Mouse (Mus musculus): ENCODE data around the gene Kat2a. TPM values are rescaled to one million over a fixed set of nuclear protein-coding genes. Genes with fewer than 3 reads are reported as not detected.

Kat2a gene
- polyA plus RNA-seq, 2 experiments = 12.7 to 13.0 TPM

DNA sequence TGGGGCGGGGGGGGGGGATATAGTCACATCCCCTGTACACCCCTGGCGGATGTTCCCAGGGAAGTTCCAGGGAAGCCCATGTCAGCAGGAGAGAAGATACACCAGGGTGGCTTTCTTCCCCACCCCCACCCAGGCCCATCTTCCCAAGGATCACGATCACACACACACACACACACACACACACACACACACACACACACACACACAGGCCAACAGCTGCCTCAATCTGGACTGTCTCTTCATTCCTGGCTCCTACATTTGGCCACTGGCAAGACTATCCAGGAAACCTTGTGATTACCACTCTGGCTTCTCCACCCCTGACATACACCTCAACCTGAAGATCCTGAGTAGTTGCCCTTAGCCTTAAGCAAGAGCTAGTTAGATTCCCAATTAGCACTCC, 26.9 kb downstream of the Kat2a start:
- Histone ChIP-seq H3K4me3 (ENCODE audit: insufficient read depth in 1 of 2, low read depth in 2 of 2, low read length in 2 of 2) (no peak overlapping the region), H3K9me3 (ENCODE audit: control insufficient read depth, low read length) (no peaks in the 10 kb centered on the region), H3K4me1 (replicated peaks; ENCODE audit: control insufficient read depth in 2 of 2, insufficient read depth in 2 of 2, low read length in 1 of 2) (no peaks in the 10 kb centered on the region), H3K27ac (no peak overlapping the region), H3K9ac (replicated peaks) (no peak overlapping the region), H3K27me3 (ENCODE audit: control insufficient read depth, insufficient read depth, low read length) (no peaks in the 10 kb centered on the region; the same call in 1 of the 2 replicates), H3K36me3 (replicated peaks; ENCODE audit: control insufficient read depth, insufficient read depth, low read depth) (no peaks in the 10 kb centered on the region), H3K4me2 (ENCODE audit: low read depth) (no peak overlapping the region)
- TF ChIP-seq CTCF (IDR thresholded peaks at IDR 0.05; ENCODE audit: low read depth) = no peak
- TF ChIP-seq EP300 (IDR thresholded peaks at IDR 0.05; ENCODE audit: low read depth) = no peak
- no peak for ATAC-seq (ENCODE audit: insufficient read depth)
- 62% methylated on average over 3 of the region's 3 CpGs for WGBS (ENCODE audit: insufficient replicate concordance)
- DNase-seq (ENCODE audit: low read depth in 3 of 3, low spot score in 3 of 3) = no peak

DNA sequence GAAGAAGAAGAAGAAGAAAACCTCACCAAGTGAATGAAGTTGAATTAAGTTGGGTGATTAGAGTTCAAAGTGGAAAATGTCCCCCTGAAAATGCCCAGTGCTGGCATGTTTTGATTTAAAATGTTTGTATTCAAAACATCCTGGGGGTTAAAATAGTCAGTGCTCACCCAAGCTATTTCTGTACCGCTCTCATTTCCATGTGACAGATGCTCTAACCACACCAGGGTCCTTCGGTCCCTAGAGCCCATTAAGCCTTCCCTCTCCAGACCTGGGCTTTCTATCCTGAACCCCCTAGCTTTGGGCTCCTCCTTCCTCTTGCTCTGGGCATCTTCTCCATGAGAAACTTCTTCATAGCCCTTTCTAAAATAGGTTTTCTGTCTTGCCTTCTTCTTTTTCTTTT, 28.2 kb downstream of the Kat2a start:
- DNase-seq (ENCODE audit: low read depth in 3 of 3, low spot score in 3 of 3) (no peak), ATAC-seq (ENCODE audit: insufficient read depth) (no peak)
- Histone ChIP-seq H3K27ac (no peak overlapping the region), H3K9ac (replicated peaks) (no peak overlapping the region), H3K4me1 (replicated peaks; ENCODE audit: control insufficient read depth in 2 of 2, insufficient read depth in 2 of 2, low read length in 1 of 2) (no peaks in the 10 kb centered on the region), H3K9me3 (ENCODE audit: control insufficient read depth, low read length) (no peaks in the 10 kb centered on the region), H3K4me2 (ENCODE audit: low read depth) (no peak overlapping the region), H3K27me3 (ENCODE audit: control insufficient read depth, insufficient read depth, low read length) (no peaks in the 10 kb centered on the region; the same call in 1 of the 2 replicates), H3K4me3 (ENCODE audit: insufficient read depth in 1 of 2, low read depth in 2 of 2, low read length in 2 of 2) (no peak overlapping the region), H3K36me3 (replicated peaks; ENCODE audit: control insufficient read depth, insufficient read depth, low read depth) (no peaks in the 10 kb centered on the region)
- WGBS (ENCODE audit: insufficient replicate concordance) = 69% methylated on average over 2 of the region's 2 CpGs
- TF ChIP-seq EP300 (IDR thresholded peaks at IDR 0.05; ENCODE audit: low read depth) = no peak
- TF ChIP-seq CTCF (IDR thresholded peaks at IDR 0.05; ENCODE audit: low read depth) = no peak

DNA sequence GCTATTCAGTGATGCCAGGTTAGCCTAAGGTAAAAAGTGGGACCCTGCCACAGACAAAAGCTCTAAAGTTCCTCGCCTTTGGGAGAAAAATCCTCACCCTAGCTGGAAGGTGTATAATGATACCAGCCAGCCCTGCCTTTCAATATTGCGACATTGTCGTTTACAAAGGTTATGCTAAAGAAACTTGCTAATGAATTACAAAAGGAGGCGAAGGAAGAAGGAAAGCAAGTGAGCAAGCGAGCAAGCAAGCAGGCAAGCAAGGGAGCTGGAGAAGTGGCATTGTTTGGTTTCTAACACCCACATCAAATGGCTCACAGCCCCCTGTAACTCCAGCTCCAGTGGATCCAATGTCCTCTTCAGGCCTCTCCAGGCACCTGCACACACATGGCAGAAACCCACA, 29.7 kb downstream of the Kat2a start:
- Histone ChIP-seq H3K4me1 (replicated peaks; ENCODE audit: control insufficient read depth in 2 of 2, insufficient read depth in 2 of 2, low read length in 1 of 2) (no peaks in the 10 kb centered on the region), H3K9ac (replicated peaks) (no peak overlapping the region), H3K9me3 (ENCODE audit: control insufficient read depth, low read length) (no peaks in the 10 kb centered on the region), H3K4me3 (ENCODE audit: insufficient read depth in 1 of 2, low read depth in 2 of 2, low read length in 2 of 2) (no peak overlapping the region), H3K27ac (no peak overlapping the region), H3K4me2 (ENCODE audit: low read depth) (no peak overlapping the region), H3K36me3 (replicated peaks; ENCODE audit: control insufficient read depth, insufficient read depth, low read depth) (no peaks in the 10 kb centered on the region), H3K27me3 (ENCODE audit: control insufficient read depth, insufficient read depth, low read length) (no peaks in the 10 kb centered on the region; the same call in 1 of the 2 replicates)
- TF ChIP-seq CTCF (IDR thresholded peaks at IDR 0.05; ENCODE audit: low read depth) = no peak
- TF ChIP-seq EP300 (IDR thresholded peaks at IDR 0.05; ENCODE audit: low read depth) = no peak
- DNase-seq (ENCODE audit: low read depth in 3 of 3, low spot score in 3 of 3) (no peak), ATAC-seq (ENCODE audit: insufficient read depth) (no peak)
- 57% methylated on average over 5 of the region's 5 CpGs for whole genome bisulfite sequencing (ENCODE audit: insufficient replicate concordance)

- 68% methylated on average over 5 of the region's 5 CpGs for WGBS (ENCODE audit: insufficient replicate concordance)
Observed at GRCm38 (mm10) chr11:100681826-100682225, 30.4 kb downstream of the Kat2a start.

DNA sequence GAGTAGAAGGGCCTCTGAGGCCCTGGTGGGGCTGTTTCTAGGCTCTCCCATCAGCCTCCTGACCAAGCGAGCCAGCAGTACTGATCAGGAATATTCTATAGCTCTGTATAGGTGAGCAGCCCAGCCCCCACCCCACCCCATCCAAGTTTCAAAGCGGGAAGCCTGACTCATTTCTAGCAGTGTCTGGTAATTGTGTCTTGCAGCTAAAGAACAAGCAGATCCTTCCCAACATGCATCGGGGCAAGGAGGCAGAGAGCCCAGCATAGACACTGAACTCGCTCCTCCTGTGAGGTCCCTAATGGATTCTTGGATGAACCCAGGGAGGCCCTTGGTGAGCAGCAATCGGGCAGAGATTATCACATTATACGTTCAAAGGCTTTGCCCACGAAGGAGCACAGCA, 34.5 kb downstream of the Kat2a start:
- TF ChIP-seq CTCF (IDR thresholded peaks at IDR 0.05; ENCODE audit: low read depth) = no peak
- TF ChIP-seq EP300 (IDR thresholded peaks at IDR 0.05; ENCODE audit: low read depth) = no peak
- H3K36me3 ChIP-seq (replicated peaks; ENCODE audit: control insufficient read depth, insufficient read depth, low read depth) = no peaks in the 10 kb centered on the region
- no peaks in the 10 kb centered on the region for H3K4me1 ChIP-seq (replicated peaks; ENCODE audit: control insufficient read depth in 2 of 2, insufficient read depth in 2 of 2, low read length in 1 of 2)
- no peak for DNase-seq (ENCODE audit: low read depth in 3 of 3, low spot score in 3 of 3)
- no peak overlapping the region for H3K4me3 ChIP-seq (ENCODE audit: insufficient read depth in 1 of 2, low read depth in 2 of 2, low read length in 2 of 2)
- no peak overlapping the region for H3K27ac ChIP-seq
- 41% methylated on average over 7 of the region's 7 CpGs for WGBS (ENCODE audit: insufficient replicate concordance)
- H3K9ac ChIP-seq (replicated peaks) = no peak overlapping the region
- no peak for ATAC-seq (ENCODE audit: insufficient read depth)
- H3K9me3 ChIP-seq (ENCODE audit: control insufficient read depth, low read length) = no peaks in the 10 kb centered on the region
- no peak overlapping the region for H3K4me2 ChIP-seq (ENCODE audit: low read depth)
- H3K27me3 ChIP-seq (ENCODE audit: control insufficient read depth, insufficient read depth, low read length) = no peaks in the 10 kb centered on the region; the same call in none of the 2 replicates

More at GRCm38 (mm10) chr11:100681826-100682225, 30.4 kb downstream of the Kat2a start:
- H3K4me3 ChIP-seq (ENCODE audit: insufficient read depth in 1 of 2, low read depth in 2 of 2, low read length in 2 of 2) = no peak overlapping the region
- H3K27me3 ChIP-seq (ENCODE audit: control insufficient read depth, insufficient read depth, low read length) = no peaks in the 10 kb centered on the region; the same call in 1 of the 2 replicates
- H3K4me2 ChIP-seq (ENCODE audit: low read depth) = no peak overlapping the region
- H3K27ac ChIP-seq = no peak overlapping the region
- TF ChIP-seq EP300 (IDR thresholded peaks at IDR 0.05; ENCODE audit: low read depth) (no peak), CTCF (IDR thresholded peaks at IDR 0.05; ENCODE audit: low read depth) (no peak)
- no peak for ATAC-seq (ENCODE audit: insufficient read depth)
- no peaks in the 10 kb centered on the region for H3K4me1 ChIP-seq (replicated peaks; ENCODE audit: control insufficient read depth in 2 of 2, insufficient read depth in 2 of 2, low read length in 1 of 2)
- no peak overlapping the region for H3K9ac ChIP-seq (replicated peaks)
- no peaks in the 10 kb centered on the region for H3K9me3 ChIP-seq (ENCODE audit: control insufficient read depth, low read length)
- H3K36me3 ChIP-seq (replicated peaks; ENCODE audit: control insufficient read depth, insufficient read depth, low read depth) = no peaks in the 10 kb centered on the region
- no peak for DNase-seq (ENCODE audit: low read depth in 3 of 3, low spot score in 3 of 3)

All from liver, embryonic 14.5 days (tissue).